Mouse (Mus musculus) ES-Bruce4 (cell line): ENCODE data around the gene Sod1.

ENCODE experiments used
- CTCF ChIP-seq: IDR thresholded peaks from one replicate; pipeline ENCODE4 v1.8.1; 2011; ENCODE audit warnings: low read depth, low read length
- POLR2A ChIP-seq: IDR thresholded peaks from one replicate; pipeline ENCODE4 v1.8.1; 2011; ENCODE audit warnings: low read length; ENCODE audit not compliant: insufficient read depth

GRCm38 (mm10) chr16:90187453-90187852, 33.1 kb upstream of the Sod1 start:
- TF ChIP-seq POLR2A (no peak), CTCF (peak; percentile 73)
